Mouse (Mus musculus) midbrain, embryonic 11.5 days (tissue): ENCODE data around the gene Pex11b. TPM values are rescaled to one million over a fixed set of nuclear protein-coding genes. Genes with fewer than 3 reads are reported as not detected.

Experiments used
- ATAC-seq: fragments of 200-750 bp; cut with Nextera tagmentation; 2 replicates; pipeline ENCODE4 v1.8.0; 2017; ENCODE audit warnings: moderate TSS enrichment, moderate library complexity; ENCODE audit not compliant: low FRiP score
- DNase-seq: peaks from one replicate; pipeline ENCODE4 v3.0.0; 2015; ENCODE audit warnings: low spot score; ENCODE audit errors: missing footprints
- H3K27ac ChIP-seq: fragments of 300-500 bp; sonication (generic); 2 replicates; pipeline ENCODE4 v1.5.1; 2014; ENCODE audit warnings: low read depth, low read length
- H3K27me3 ChIP-seq: fragments of 300-500 bp; sonication (generic); 2 replicates; pipeline ENCODE4 v1.6.1; 2014; ENCODE audit warnings: mild to moderate bottlenecking, low read length, moderate library complexity, mixed read lengths; ENCODE audit not compliant: control insufficient read depth, insufficient read depth
- H3K36me3 ChIP-seq: fragments of 300-500 bp; sonication (generic); 2 replicates; pipeline ENCODE4 v1.6.1; 2014; ENCODE audit warnings: mild to moderate bottlenecking, low read length, moderate library complexity, mixed read lengths; ENCODE audit not compliant: control insufficient read depth, insufficient read depth
- H3K4me1 ChIP-seq: fragments of 300-500 bp; sonication (generic); 2 replicates; pipeline ENCODE4 v1.6.1; 2014; ENCODE audit warnings: low read length; ENCODE audit not compliant: control insufficient read depth, insufficient read depth
- H3K4me2 ChIP-seq: fragments of 300-500 bp; sonication (generic); 2 replicates; pipeline ENCODE4 v1.6.1; 2014; ENCODE audit warnings: mild to moderate bottlenecking, moderate library complexity
- H3K4me3 ChIP-seq: fragments of 300-500 bp; sonication (generic); 2 replicates; pipeline ENCODE4 v1.5.1; 2014; ENCODE audit warnings: low read depth, low read length
- H3K9ac ChIP-seq: fragments of 300-500 bp; sonication (generic); 2 replicates; pipeline ENCODE4 v1.6.1; 2014; ENCODE audit warnings: low read length
- H3K9me3 ChIP-seq: fragments of 300-500 bp; sonication (generic); 2 replicates; pipeline ENCODE4 v1.6.1; 2016; ENCODE audit warnings: low read length; ENCODE audit not compliant: control insufficient read depth
- WGBS: fragments of 180-500 bp; shearing (Covaris S2); extraction: QIAGEN DNeasy Blood & Tissue Kit; methylation state at CpG from one replicate; pipeline ENCODE4 v1.1.7; 2014; 5-methylcytosine and 5-hydroxymethylcytosine counted together
- polyA plus RNA-seq: library from polyadenylated mRNA; unstranded; fragments of >200 nt; fragmentation: Nextera tagmentation; extraction: Ambion mirVana; gene quantifications from 2 replicates; pipeline ENCODE4 v1.2.1, GENCODE M21; 2014

The Pex11b gene
- polyA plus RNA-seq, 1 experiment from 2014 or later: 43.9 TPM

DNA sequence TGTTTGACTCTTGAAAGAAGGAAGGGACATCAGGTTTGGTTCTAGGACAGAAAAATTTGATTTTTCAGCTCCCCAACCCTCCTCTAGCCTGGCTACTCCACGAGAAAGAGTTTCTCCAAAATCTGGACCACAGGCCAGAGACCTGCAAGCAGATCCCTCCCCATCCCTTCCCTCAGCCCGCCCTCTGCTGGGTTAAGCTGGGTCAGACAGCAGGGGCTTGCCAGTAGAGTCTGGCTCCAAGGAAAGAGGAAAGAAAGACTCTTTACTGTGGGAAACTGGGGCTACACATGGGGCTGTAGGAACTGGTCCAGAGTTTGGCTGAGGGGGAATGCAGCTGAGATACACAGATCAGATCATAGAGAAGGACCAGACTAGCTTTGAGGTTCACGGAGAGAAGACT lies 57.3 kb downstream of the Pex11b start:
- ATAC-seq: no peak
- Histone ChIP-seq H3K27me3 (no peaks in the 10 kb centered on the region), H3K4me2 (no peak overlapping the region), H3K36me3 (no peaks in the 10 kb centered on the region), H3K4me3 (no peak overlapping the region), H3K9me3 (no peaks in the 10 kb centered on the region), H3K9ac (no peak overlapping the region), H3K27ac (no peak overlapping the region), H3K4me1 (peaks cover 7% of the 10 kb centered on the region)
- DNase-seq: no peak
- WGBS: 9% methylated on average over 3 of the region's 3 CpGs

- Histone ChIP-seq H3K4me1 (peaks cover 13% of the 10 kb centered on the region), H3K9me3 (no peaks in the 10 kb centered on the region), H3K36me3 (no peaks in the 10 kb centered on the region), H3K27me3 (no peaks in the 10 kb centered on the region), H3K9ac (no peak overlapping the region), H3K27ac (no peak overlapping the region), H3K4me2 (no peak overlapping the region), H3K4me3 (no peak overlapping the region)
- WGBS: 91% methylated on average over 1 of the region's 1 CpGs
- ATAC-seq: no peak
- no peak for DNase-seq
Observed at GRCm38 (mm10) chr3:96693579-96693978, 58.4 kb downstream of the Pex11b start.

Other genes starting within 250 kb of the Pex11b start
- gene BC107364, start 183.1 kb upstream of the Pex11b start, polyA plus RNA-seq: not detected in 2 replicates
- 1.3 and 1.7 TPM in 2 replicates for gene Hfe2, start 110.2 kb upstream of the Pex11b start, polyA plus RNA-seq
- gene Txnip, start 77.4 kb upstream of the Pex11b start, polyA plus RNA-seq: 54.0 and 55.9 TPM in 2 replicates
- gene Gm16253, start 58.4 kb upstream of the Pex11b start, polyA plus RNA-seq: 0.36 and 0.43 TPM in 2 replicates
- gene Polr3gl, start 41.2 kb upstream of the Pex11b start, polyA plus RNA-seq: 12.1 and 14.7 TPM in 2 replicates
- 1.5 and 2.0 TPM in 2 replicates for gene Ankrd34a, start 38.7 kb upstream of the Pex11b start, polyA plus RNA-seq
- 6.4 TPM in 2 replicates for gene Lix1l, start 34.2 kb upstream of the Pex11b start, polyA plus RNA-seq
- gene Rbm8a, start 5.4 kb upstream of the Pex11b start, polyA plus RNA-seq: 181 and 193 TPM in 2 replicates
- 0.04 TPM in 2 replicates for gene Gm42957, start 98 bp downstream of the Pex11b start, polyA plus RNA-seq
- 0.33 and 0.52 TPM in 2 replicates for gene Itga10, start 10.2 kb downstream of the Pex11b start, polyA plus RNA-seq
- gene Ankrd35, start 34.8 kb downstream of the Pex11b start, polyA plus RNA-seq: 0.10 and 0.19 TPM in 2 replicates
- gene Pias3, start 61.0 kb downstream of the Pex11b start, polyA plus RNA-seq: 26.8 and 29.2 TPM in 2 replicates
- gene Nudt17, start 73.2 kb downstream of the Pex11b start, polyA plus RNA-seq: 14.4 and 16.3 TPM in 2 replicates
- 35.7 and 41.6 TPM in 2 replicates for gene Polr3c, start 92.3 kb downstream of the Pex11b start, polyA plus RNA-seq
- 90.3 and 98.8 TPM in 2 replicates for gene Rnf115, start 92.3 kb downstream of the Pex11b start, polyA plus RNA-seq
- 0.38 and 0.50 TPM in 2 replicates for gene Pdzk1, start 193.9 kb downstream of the Pex11b start, polyA plus RNA-seq
- 0.12 TPM in 1 of 2 replicates, not detected in the other for gene Cd160, start 194.0 kb downstream of the Pex11b start, polyA plus RNA-seq